Mouse (Mus musculus): ENCODE measurements around the gene Gipc3.

Gene Gipc3

GRCm38 (mm10) chr10:81367207-81367495 lies 24.1 kb upstream of the Gipc3 start:
- no peak for DNase-seq (ENCODE audit: low spot score)

- DNase-seq (ENCODE audit: low spot score) = no peak
Measured at GRCm38 (mm10) chr10:81366477-81367206, 23.6 kb upstream of the Gipc3 start.

GRCm38 (mm10) chr10:81365672-81366476 lies 22.8 kb upstream of the Gipc3 start, which contains the start of gene 4930404N11Rik:
4930404N11Rik (minus strand) TSS chr10:81365816.
- DNase-seq (ENCODE audit: low spot score) = peak; percentile 66

DNA sequence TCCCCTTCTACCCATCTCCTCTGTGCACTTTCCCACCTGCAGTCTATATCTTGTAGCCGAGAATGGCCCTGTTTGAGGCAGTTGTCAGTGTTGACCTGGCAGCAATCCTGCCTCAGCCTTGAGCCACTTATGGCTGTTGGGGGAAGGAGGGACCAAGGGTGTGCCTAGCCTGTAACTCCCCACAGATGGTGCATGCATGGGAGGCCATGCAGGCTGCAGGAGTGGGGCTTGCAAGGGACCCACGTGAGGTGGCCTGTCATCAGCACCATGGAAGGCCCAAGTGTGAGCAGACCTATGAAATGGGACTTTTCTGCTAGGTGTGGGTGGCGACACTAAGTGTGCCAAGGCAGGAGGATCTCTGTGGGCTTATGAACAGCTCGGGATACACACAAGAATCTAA lies 22.0 kb upstream of the Gipc3 start:
- DNase-seq (ENCODE audit: low spot score) = no peak

DNA sequence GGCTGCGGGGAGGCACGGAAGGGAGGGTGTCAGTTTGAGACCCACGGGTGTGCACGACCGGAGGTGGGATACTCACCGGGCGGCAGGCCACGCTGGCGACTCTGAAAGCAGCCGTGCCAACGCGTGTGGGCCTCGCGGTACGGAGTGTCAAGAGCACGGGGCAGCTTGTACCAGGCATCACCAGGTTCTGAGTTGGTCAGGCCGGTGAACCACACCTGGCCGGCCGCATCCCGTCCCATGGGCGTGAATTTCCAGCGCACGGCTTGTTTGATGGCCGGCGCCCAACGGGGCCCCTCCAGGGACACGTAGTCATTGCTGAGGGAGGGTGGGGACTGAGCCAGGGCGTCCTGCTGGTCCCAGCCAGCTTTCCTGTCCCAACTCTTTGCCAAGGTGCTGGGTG lies 21.6 kb upstream of the Gipc3 start:
- no peak for DNase-seq (ENCODE audit: low spot score)

GRCm38 (mm10) chr10:81363436-81364346 lies 20.6 kb upstream of the Gipc3 start:
- no peak for DNase-seq (ENCODE audit: low spot score)

DNA sequence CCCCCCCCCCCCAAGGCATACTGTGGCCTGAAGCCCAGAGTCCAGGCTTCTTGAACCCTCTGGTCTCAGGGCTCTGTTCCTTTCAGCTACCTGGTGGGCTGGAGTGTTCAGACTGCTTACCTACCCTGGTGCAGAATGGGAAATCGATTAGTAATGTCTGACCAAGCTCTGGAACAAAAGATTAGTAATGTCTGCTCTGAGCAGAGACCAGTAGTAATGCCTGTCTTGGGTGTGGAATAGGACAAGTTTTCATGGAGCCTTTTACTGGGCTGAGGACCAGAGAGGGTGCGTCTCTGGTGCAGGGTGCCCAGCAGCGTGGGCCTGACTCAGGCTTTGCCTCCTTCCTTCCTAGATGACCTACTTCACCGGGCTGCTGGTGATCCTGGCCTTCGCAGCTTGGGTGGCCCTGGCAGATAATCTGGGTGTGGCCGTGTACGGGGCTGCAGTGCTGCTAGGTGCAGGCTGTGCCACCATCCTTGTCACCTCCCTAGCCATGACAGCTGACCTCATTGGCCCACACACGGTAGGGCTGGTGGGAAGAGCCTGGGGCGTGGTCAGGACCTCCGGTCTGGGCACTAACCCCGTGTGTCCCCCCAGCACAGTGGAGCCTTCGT lies 19.4 kb upstream of the Gipc3 start:
- no peak for DNase-seq (ENCODE audit: low spot score)

DNA sequence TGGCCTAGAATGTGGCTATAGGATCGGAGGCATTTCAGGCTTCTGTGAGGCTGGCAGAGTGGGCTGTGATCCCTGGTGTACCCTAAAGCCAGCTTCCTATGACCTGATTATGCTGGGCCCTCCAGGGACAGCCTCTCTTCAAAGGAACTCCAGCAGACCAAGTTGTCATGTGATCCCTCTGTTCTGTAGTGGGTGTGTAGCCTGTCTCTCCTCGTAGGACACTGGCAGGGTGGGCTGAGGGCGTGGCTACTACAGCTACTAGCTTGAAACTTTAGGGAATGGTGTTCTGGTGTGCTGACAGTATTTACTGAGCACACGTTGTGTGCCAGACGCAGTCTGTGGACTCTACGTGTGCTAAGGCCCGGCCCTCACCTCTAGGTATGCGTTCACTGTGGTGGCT lies 17.7 kb upstream of the Gipc3 start:
- no peak for DNase-seq (ENCODE audit: low spot score)

- no peak for DNase-seq (ENCODE audit: low spot score)
Measured at GRCm38 (mm10) chr10:81358841-81359240, 15.8 kb upstream of the Gipc3 start.

- no peak for DNase-seq (ENCODE audit: low spot score)
Measured at GRCm38 (mm10) chr10:81358209-81358608, 15.1 kb upstream of the Gipc3 start.

- DNase-seq (ENCODE audit: low spot score) = peak; percentile 92
Measured at GRCm38 (mm10) chr10:81356991-81357844, 14.2 kb upstream of the Gipc3 start, which contains the start of gene Mfsd12. Mfsd12 (plus strand) TSS chr10:81357491.

- DNase-seq (ENCODE audit: low spot score) = no peak
Measured at GRCm38 (mm10) chr10:81356352-81356990, 13.4 kb upstream of the Gipc3 start.

GRCm38 (mm10) chr10:81355533-81355932 lies 12.5 kb upstream of the Gipc3 start:
- no peak for DNase-seq (ENCODE audit: low spot score)

GRCm38 (mm10) chr10:81354738-81355477 lies 11.8 kb upstream of the Gipc3 start:
- DNase-seq (ENCODE audit: low spot score) = no peak

GRCm38 (mm10) chr10:81351678-81352291 lies 8.7 kb upstream of the Gipc3 start:
- DNase-seq (ENCODE audit: low spot score) = no peak

DNA sequence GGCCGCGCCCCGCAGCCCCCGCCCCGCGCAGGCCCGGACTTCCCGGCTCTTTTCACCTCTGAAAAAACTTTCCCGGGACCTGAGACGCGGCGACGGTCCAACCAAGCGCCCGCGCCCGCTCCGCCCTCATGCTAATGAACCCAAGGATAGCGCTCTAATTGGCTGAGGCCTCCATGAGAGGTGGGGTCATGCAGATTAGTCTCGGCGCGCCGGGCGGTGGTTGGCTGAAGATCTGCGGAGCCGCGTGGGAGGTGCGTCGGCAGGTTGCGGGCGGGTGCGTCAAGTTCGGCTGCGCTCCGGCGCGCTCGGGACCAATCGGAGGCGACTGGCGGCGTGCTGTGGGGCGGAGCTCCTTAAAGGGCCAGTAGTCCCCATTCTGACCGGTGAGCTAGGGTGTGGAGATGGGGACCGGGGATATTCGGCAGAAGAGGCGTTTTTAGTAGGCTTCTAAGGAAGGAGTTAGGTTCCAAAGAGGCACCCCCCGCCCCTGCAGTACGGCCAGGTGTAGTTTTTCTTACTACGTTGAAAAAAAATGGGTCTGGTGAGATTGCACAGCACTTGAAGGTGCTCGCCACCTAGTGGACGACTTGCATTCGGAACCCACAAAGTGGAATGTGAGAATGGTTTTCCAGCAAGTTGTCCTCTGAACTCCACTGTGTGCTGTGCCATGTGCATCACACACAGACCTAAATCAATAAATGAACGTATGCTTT lies 7.4 kb upstream of the Gipc3 start, which contains the start of gene Hmg20b:
Gene Hmg20b (minus strand): TSS at position 130 of the 713 bp plus-strand sequence.
- DNase-seq (ENCODE audit: low spot score) = peak; percentile 99

DNA sequence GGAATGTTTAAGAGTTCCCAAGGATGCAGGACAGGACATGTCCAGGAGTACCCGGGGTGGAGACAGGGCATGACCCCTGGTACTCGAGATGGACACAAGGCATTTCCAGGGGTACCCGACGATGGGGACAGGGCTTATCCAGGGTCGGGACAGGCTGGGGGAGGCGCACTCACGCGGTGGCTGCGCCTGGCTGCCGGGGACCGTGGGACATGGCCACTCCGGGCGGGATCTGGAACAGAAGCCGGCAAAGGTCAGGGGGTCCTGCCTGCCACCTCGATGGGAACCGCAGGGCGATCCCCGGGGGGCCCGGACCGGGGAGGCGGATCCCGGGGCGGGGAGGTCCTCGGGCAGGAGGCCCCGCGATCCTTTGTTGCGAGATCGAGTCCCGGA lies 6.9 kb upstream of the Gipc3 start:
- no peak for DNase-seq (ENCODE audit: low spot score)

GRCm38 (mm10) chr10:81349146-81349545 lies 6.1 kb upstream of the Gipc3 start:
- no peak for DNase-seq (ENCODE audit: low spot score)
